Mouse (Mus musculus) spleen, adult 2 months (tissue): ENCODE data around the gene Zfp292. TPM values are rescaled to one million over a fixed set of nuclear protein-coding genes. Genes with fewer than 3 reads are reported as not detected.

ENCODE experiments used
- DNase-seq, 2 experiments: peaks; one replicate each; pipeline versions ENCODE4 v3.0.0 to v3.0.0-alpha.2; 2012 to 2021; ENCODE audit warnings: low spot score in 2 of 2, low read depth in 1 of 2
- H3K27ac ChIP-seq: fragments of 200-500 bp; 2 replicates; pipeline ENCODE4 v1.5.1; 2012; ENCODE audit warnings: low read length, inconsistent platforms; ENCODE audit not compliant: insufficient read depth
- H3K27me3 ChIP-seq: fragments of 200-500 bp; 2 replicates; pipeline ENCODE4 v1.6.1; 2012; ENCODE audit warnings: mild to moderate bottlenecking, moderate library complexity, low read length, inconsistent platforms; ENCODE audit not compliant: control insufficient read depth, insufficient read depth
- H3K36me3 ChIP-seq: fragments of 200-500 bp; 2 replicates; pipeline ENCODE4 v1.6.1; 2012; ENCODE audit warnings: mild to moderate bottlenecking, low read length, inconsistent platforms; ENCODE audit not compliant: control insufficient read depth, insufficient read depth
- H3K4me1 ChIP-seq: fragments of 200-500 bp; 2 replicates; pipeline ENCODE4 v1.6.1; 2011; ENCODE audit warnings: inconsistent platforms; ENCODE audit not compliant: control insufficient read depth, insufficient read depth, insufficient read length
- H3K4me3 ChIP-seq: fragments of 200-500 bp; 2 replicates; pipeline ENCODE4 v1.5.1; 2011; ENCODE audit warnings: mild to moderate bottlenecking, inconsistent platforms; ENCODE audit not compliant: insufficient read depth, insufficient read length; ENCODE audit errors: extremely low read depth
- CTCF ChIP-seq: fragments of 200-500 bp; IDR thresholded peaks from 2 replicates; pipeline ENCODE4 v1.5.1; 2011; ENCODE audit warnings: mild to moderate bottlenecking, inconsistent platforms; ENCODE audit not compliant: insufficient read depth, insufficient read length, insufficient replicate concordance; ENCODE audit errors: extremely low read depth
- POLR2A ChIP-seq: fragments of 200-500 bp; IDR thresholded peaks from 2 replicates; pipeline ENCODE4 v1.6.1; 2011; ENCODE audit warnings: low read depth, low read length, inconsistent platforms
- WGBS: fragments of 180-500 bp; shearing (Covaris S2); methylation state at CpG from one replicate; pipeline ENCODE4 v1.1.7; 2018; 5-methylcytosine and 5-hydroxymethylcytosine counted together
- polyA plus RNA-seq: library from polyadenylated mRNA; depleted of rRNA; stranded (reverse); fragments of >200 nt; gene quantifications from 2 replicates; pipeline ENCODE4 v1.2.3, GENCODE M21; 2012; rRNA removed

Gene Zfp292
- polyA plus RNA-seq, 1 experiment: 2.0 TPM

- TF ChIP-seq CTCF (peak; percentile 5; the same call in 1 of the 2 replicates), POLR2A (no peak)
- no peaks in the 10 kb centered on the region for H3K36me3 ChIP-seq
- H3K4me3 ChIP-seq: no peak overlapping the region
- no peaks in the 10 kb centered on the region for H3K27me3 ChIP-seq
- 64% methylated on average over 5 of the region's 5 CpGs for WGBS
- no peak overlapping the region for H3K27ac ChIP-seq
- no peak for DNase-seq
- no peaks in the 10 kb centered on the region for H3K4me1 ChIP-seq
These were observed 97.9 kb downstream of the Zfp292 start for GRCm38 (mm10) chr4:34784865-34785264.

- Histone ChIP-seq H3K4me1 (peaks cover under 1% of the 10 kb centered on the region; the same call in 1 of the 2 replicates), H3K27me3 (no peaks in the 10 kb centered on the region), H3K36me3 (no peaks in the 10 kb centered on the region), H3K27ac (no peak overlapping the region), H3K4me3 (no peak overlapping the region)
- 46% methylated on average over 4 of the region's 4 CpGs for WGBS
- no peak for DNase-seq
- TF ChIP-seq CTCF (peak; percentile 18; the same call in 1 of the 2 replicates), POLR2A (no peak)
These were observed 100.0 kb downstream of the Zfp292 start for GRCm38 (mm10) chr4:34782730-34783129.

GRCm38 (mm10) chr4:34777677-34778527 is 104.9 kb downstream of the Zfp292 start, which contains the start of gene Smim8:
Gene Smim8 (minus strand): TSS chr4:34778423.
- Histone ChIP-seq H3K4me3 (peak within 1 kb of the TSS; percentile 74), H3K27ac (peak within 1 kb of the TSS; percentile 61), H3K27me3 (no peaks in the 10 kb centered on the region), H3K36me3 (no peaks in the 10 kb centered on the region), H3K4me1 (peaks cover 2% of the 10 kb centered on the region; the same call in 1 of the 2 replicates)
- peak; percentile 73 to 84 for DNase-seq
- TF ChIP-seq POLR2A (peak; percentile 65), CTCF (peak; percentile 81)
- 5% methylated on average over 40 of the region's 40 CpGs for WGBS

GRCm38 (mm10) chr4:34771652-34772371 is 110.9 kb downstream of the Zfp292 start:
- Histone ChIP-seq H3K27ac (no peak overlapping the region), H3K36me3 (peaks cover 15% of the 10 kb centered on the region), H3K4me1 (no peaks in the 10 kb centered on the region), H3K4me3 (no peak overlapping the region), H3K27me3 (no peaks in the 10 kb centered on the region)
- TF ChIP-seq POLR2A: no peak
- TF ChIP-seq CTCF: no peak
- 91% methylated on average over 8 of the region's 8 CpGs for WGBS
- DNase-seq: no peak

- TF ChIP-seq CTCF: no peak
- 30% methylated on average over 1 of the region's 1 CpGs for WGBS
These were observed 126.6 kb downstream of the Zfp292 start, which contains the start of gene Gm136 for GRCm38 (mm10) chr4:34756163-34756562. Gene Gm136 (minus strand): TSS chr4:34756263.

More at GRCm38 (mm10) chr4:34756163-34756562, 126.6 kb downstream of the Zfp292 start, which contains the start of gene Gm136:
- DNase-seq: no peak
- no peaks in the 10 kb centered on the region for H3K36me3 ChIP-seq
- H3K4me1 ChIP-seq: no peaks in the 10 kb centered on the region
- H3K27me3 ChIP-seq: no peaks in the 10 kb centered on the region
- no peak within 1 kb of the TSS for H3K4me3 ChIP-seq
- no peak within 1 kb of the TSS for H3K27ac ChIP-seq

Other genes with a start within 250 kb of the Zfp292 start
- gene Slc35a1, start 195.5 kb downstream of the Zfp292 start, polyA plus RNA-seq: 4.8 and 5.5 TPM in 2 replicates
- gene Cfap206, start 152.8 kb downstream of the Zfp292 start, polyA plus RNA-seq: not detected in 2 replicates
- not detected in 2 replicates for gene Gm136, start 126.7 kb downstream of the Zfp292 start, polyA plus RNA-seq
- 1.0 and 1.1 TPM in 2 replicates for gene Smim8, start 104.5 kb downstream of the Zfp292 start, polyA plus RNA-seq
- gene Cga, start 10.8 kb upstream of the Zfp292 start, polyA plus RNA-seq: not detected in 2 replicates